Mouse (Mus musculus): ENCODE results near the gene Rabggtb. TPM values are rescaled to one million over a fixed set of nuclear protein-coding genes. Genes with fewer than 3 reads are reported as not detected.

Rabggtb gene
- polyA plus RNA-seq, 1 experiment from 2014 or later = 64.3 TPM

DNA sequence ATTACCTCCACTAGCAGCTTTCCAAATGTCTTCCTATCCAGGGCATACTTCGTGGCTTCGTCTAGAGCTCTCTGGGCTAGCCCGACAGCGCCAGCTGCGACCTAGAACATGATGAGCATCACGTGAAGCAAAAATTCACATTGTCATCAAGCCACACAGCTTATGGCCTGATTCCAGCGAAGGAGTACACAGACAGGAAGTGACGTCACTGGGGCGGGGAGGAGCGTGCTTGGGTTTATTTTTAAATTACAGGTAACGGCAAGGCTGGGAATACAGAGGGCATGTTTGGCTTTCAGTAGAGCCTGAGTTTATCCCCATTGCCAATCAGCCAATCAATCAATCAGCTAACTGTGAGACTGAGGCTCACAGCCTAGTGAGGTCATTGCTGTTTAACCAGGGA, 16.7 kb upstream of the Rabggtb start:
- no peaks in the 10 kb centered on the region for H3K4me1 ChIP-seq (ENCODE audit: control insufficient read depth, insufficient read depth, low read length)
- H3K27ac ChIP-seq (ENCODE audit: low read length) = no peak overlapping the region
- 88% methylated on average over 11 of the region's 11 CpGs for WGBS
- peaks cover 73% of the 10 kb centered on the region for H3K36me3 ChIP-seq (ENCODE audit: control insufficient read depth, insufficient read depth)
- no peaks in the 10 kb centered on the region for H3K27me3 ChIP-seq (ENCODE audit: control insufficient read depth, insufficient read depth, low read length)
- H3K4me2 ChIP-seq (ENCODE audit: low read depth, low read length) = no peak overlapping the region
- no peak overlapping the region for H3K4me3 ChIP-seq (ENCODE audit: low read length)
- H3K9ac ChIP-seq (ENCODE audit: low read length) = no peak overlapping the region
- no peak for ATAC-seq (replicated peaks; ENCODE audit: extremely low read depth, insufficient read depth, low FRiP score)
- H3K9me3 ChIP-seq (replicated peaks; ENCODE audit: control insufficient read depth, low read length) = no peaks in the 10 kb centered on the region

DNA sequence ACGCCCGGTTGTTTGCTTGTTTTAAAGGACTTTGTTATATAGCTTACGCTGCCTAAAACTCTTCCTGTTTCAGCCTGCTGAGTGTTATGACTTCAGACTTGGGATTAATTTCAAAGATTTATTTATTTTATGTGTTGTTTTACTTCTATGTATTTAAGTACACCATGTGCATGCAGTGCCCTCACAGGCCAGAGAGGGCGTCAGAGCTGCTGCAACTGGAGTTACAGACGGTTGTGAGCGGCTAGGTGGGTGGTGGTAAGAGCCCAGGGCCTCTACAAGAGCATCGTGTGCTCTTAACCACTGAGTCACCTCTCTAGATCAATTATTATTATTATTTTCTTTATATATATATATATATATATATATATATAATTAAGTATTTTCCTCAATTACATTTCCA, 13.5 kb upstream of the Rabggtb start:
- no peak for ATAC-seq (replicated peaks; ENCODE audit: extremely low read depth, insufficient read depth, low FRiP score)
- Histone ChIP-seq H3K4me1 (ENCODE audit: control insufficient read depth, insufficient read depth, low read length) (no peaks in the 10 kb centered on the region), H3K36me3 (ENCODE audit: control insufficient read depth, insufficient read depth) (peaks cover 60% of the 10 kb centered on the region), H3K9me3 (replicated peaks; ENCODE audit: control insufficient read depth, low read length) (no peaks in the 10 kb centered on the region), H3K4me2 (ENCODE audit: low read depth, low read length) (no peak overlapping the region), H3K27me3 (ENCODE audit: control insufficient read depth, insufficient read depth, low read length) (no peaks in the 10 kb centered on the region), H3K4me3 (ENCODE audit: low read length) (no peak overlapping the region), H3K27ac (ENCODE audit: low read length) (no peak overlapping the region), H3K9ac (ENCODE audit: low read length) (no peak overlapping the region)
- WGBS = 89% methylated on average over 7 of the region's 7 CpGs

DNA sequence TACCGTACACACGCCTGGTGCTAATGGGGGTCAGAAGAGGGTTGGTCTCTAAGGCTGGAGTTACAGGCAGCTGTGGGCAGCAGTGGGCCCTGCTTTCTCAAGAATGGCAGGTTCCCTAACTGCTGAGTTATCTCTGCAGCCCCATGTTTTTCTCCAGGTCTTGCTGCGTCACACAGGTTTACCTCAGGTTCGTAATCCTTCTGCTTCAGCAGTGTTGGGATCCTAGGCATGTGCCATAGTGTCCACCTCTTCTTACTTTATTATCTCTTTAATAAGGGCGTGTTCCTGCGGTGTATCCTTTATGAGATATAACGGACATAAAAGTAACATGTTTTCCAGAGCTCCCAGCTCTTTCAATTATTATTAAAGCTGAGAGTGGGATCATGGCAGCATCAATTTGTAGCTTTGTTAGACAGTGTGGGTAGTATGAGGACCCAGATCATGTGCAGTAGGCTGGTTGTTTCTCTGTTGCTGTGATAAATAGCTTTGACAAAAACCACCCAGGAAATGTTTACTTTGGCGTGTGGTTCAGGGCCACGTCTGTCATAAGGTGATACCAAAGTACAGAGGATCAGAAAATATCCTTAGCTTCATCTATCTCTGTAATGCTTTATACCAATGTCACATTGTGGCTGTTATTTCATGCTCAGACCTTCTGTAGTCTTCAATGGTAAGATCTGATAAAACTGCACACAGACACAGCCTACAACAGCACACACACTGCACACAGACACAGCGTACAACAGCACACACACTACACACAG, 8.5 kb upstream of the Rabggtb start:
- no peak overlapping the region for H3K9ac ChIP-seq (ENCODE audit: low read length)
- H3K4me2 ChIP-seq (ENCODE audit: low read depth, low read length) = no peak overlapping the region
- no peak for ATAC-seq (replicated peaks; ENCODE audit: extremely low read depth, insufficient read depth, low FRiP score)
- 89% methylated on average over 10 of the region's 10 CpGs for WGBS
- no peaks in the 10 kb centered on the region for H3K4me1 ChIP-seq (ENCODE audit: control insufficient read depth, insufficient read depth, low read length)
- no peaks in the 10 kb centered on the region for H3K27me3 ChIP-seq (ENCODE audit: control insufficient read depth, insufficient read depth, low read length)
- H3K4me3 ChIP-seq (ENCODE audit: low read length) = no peak overlapping the region
- no peak overlapping the region for H3K27ac ChIP-seq (ENCODE audit: low read length)
- H3K9me3 ChIP-seq (replicated peaks; ENCODE audit: control insufficient read depth, low read length) = no peaks in the 10 kb centered on the region
- H3K36me3 ChIP-seq (ENCODE audit: control insufficient read depth, insufficient read depth) = peaks cover 33% of the 10 kb centered on the region

DNA sequence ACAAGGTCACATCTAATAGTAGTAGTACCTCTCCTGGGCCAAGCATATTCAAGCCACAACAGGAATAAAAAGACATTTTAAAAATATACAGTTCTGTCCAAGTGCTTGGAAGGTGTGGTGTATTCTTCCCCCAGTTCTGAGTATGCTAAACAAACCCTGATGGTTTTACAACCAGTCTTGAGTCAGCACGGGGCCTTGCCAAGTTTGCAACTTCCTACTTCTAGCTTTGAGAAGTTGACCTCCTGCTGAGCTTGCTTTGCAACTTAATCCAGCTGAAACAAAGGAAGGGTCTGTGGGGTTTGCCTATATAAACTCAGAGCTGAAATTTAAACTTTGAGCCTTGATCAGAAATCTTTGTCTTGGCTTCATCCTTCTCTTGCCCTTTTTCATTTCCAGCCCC, 4.4 kb upstream of the Rabggtb start:
- H3K4me2 ChIP-seq (ENCODE audit: low read depth, low read length) = no peak overlapping the region
- ATAC-seq (replicated peaks; ENCODE audit: extremely low read depth, insufficient read depth, low FRiP score) = no peak
- no peak overlapping the region for H3K9ac ChIP-seq (ENCODE audit: low read length)
- 29% methylated on average over 1 of the region's 1 CpGs for WGBS
- no peak overlapping the region for H3K27ac ChIP-seq (ENCODE audit: low read length)
- no peaks in the 10 kb centered on the region for H3K27me3 ChIP-seq (ENCODE audit: control insufficient read depth, insufficient read depth, low read length)
- H3K4me3 ChIP-seq (ENCODE audit: low read length) = no peak overlapping the region
- H3K36me3 ChIP-seq (ENCODE audit: control insufficient read depth, insufficient read depth) = peaks cover 8% of the 10 kb centered on the region
- H3K4me1 ChIP-seq (ENCODE audit: control insufficient read depth, insufficient read depth, low read length) = peaks cover 2% of the 10 kb centered on the region; the same call in 1 of the 2 replicates
- no peaks in the 10 kb centered on the region for H3K9me3 ChIP-seq (replicated peaks; ENCODE audit: control insufficient read depth, low read length)

DNA sequence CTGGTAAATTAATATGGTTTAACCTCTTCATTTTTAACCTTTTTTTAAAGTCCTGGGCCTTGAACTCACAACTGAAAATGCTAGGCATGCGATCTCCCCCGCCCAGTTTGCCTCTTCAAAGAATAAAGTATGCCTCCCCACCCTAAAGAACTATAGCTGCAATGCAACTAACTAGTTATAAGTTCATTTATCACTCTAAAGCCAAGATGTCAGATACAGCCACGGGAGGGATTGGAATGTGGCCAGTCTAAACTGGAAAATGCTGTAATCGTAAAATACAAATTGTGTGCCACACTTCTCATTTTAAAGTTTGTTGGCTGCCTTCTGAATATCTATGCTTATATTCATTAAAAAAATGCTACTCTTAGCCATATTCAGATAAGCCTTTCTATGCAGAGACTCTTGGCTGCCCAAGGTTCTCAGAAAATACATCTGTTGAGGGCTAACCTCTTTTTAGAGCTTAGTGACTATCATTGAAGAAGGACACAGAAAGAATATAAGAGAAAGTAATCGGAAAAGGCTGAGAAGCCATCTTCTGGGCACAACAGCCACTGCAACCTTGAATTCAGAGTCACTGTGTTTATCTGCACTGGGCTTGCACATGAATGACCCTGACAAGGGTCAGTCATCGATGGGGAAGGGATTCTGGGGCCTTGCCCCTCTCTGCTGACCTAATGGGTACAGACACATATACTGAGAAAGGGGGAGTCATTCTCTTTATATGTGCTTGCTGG, 868 bp upstream of the Rabggtb start:
- Histone ChIP-seq H3K36me3 (ENCODE audit: control insufficient read depth, insufficient read depth) (peaks cover 28% of the 10 kb centered on the region), H3K27ac (ENCODE audit: low read length) (peak overlapping the region; percentile 95), H3K4me3 (ENCODE audit: low read length) (peak overlapping the region; percentile 82), H3K4me2 (ENCODE audit: low read depth, low read length) (peak overlapping the region; percentile 75), H3K27me3 (ENCODE audit: control insufficient read depth, insufficient read depth, low read length) (no peaks in the 10 kb centered on the region), H3K4me1 (ENCODE audit: control insufficient read depth, insufficient read depth, low read length) (peaks cover 32% of the 10 kb centered on the region), H3K9ac (ENCODE audit: low read length) (peak overlapping the region; percentile 79), H3K9me3 (replicated peaks; ENCODE audit: control insufficient read depth, low read length) (no peaks in the 10 kb centered on the region)
- 38% methylated on average over 6 of the region's 6 CpGs for WGBS
- no peak for ATAC-seq (replicated peaks; ENCODE audit: extremely low read depth, insufficient read depth, low FRiP score)

DNA sequence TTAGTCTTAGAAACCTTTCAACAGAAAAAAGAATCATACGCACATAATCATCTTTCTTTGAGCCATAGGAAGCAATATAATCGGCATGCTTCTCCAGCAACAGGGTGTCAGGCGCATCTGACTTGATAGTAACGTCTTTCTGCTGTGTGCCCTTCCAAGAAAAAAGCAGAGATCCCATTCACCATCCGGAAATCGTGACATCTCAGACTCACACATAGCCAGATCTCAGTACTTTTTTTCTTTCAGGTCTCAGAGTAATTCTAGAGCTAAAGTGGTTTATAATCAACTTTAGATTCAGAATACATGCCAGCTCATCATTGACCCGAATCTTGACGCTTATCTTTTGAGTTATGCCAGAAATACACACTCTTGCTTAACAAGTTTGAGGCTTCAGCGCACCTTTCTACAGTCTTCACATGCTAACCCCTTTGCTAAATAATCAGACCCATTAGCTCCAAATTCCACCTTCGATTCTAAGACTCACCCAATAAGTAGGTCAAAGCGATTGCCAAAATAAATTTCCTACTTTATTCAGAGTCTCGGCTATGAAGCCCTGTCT, 848 bp downstream of the Rabggtb start:
- 1% methylated on average over 12 of the region's 12 CpGs for WGBS

DNA sequence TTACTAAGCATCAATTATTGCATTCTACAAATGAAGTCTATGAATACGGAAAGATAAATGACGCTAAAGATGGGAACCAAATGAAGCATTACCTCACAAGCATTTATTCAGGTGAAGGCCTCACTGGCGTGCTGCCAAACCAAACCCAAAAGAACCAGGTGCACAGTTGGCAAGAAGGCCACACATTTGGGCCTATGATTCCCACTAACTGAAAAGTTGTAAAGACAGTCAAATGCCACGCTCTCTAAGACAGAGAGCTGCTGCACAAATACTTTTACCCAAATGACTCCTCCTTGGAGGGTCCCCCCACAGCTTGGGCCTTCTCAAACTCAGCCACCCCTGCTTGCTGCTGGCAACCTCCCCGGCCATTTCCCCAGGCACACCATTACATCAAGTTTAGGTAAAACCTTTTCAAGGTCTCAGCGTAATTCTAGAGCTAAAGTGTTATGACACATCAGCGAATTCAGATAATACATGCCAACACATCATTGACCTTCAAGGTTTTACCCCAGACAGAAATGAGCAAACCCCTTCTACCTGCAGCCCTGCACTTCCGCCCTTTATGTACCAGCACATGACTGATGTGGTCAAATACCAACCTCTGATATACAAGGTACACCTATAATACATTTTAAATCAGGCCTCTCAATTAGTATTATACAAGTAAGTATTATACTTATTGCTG, 1.5 kb downstream of the Rabggtb start:
- Histone ChIP-seq H3K4me2 (ENCODE audit: low read depth, low read length) (peak overlapping the region; percentile 93), H3K27me3 (ENCODE audit: control insufficient read depth, insufficient read depth, low read length) (no peaks in the 10 kb centered on the region), H3K27ac (ENCODE audit: low read length) (peak overlapping the region; percentile 87), H3K36me3 (ENCODE audit: control insufficient read depth, insufficient read depth) (peaks cover 47% of the 10 kb centered on the region), H3K4me1 (ENCODE audit: control insufficient read depth, insufficient read depth, low read length) (peaks cover 43% of the 10 kb centered on the region), H3K4me3 (ENCODE audit: low read length) (peak overlapping the region; percentile 82), H3K9ac (ENCODE audit: low read length) (peak overlapping the region; percentile 94), H3K9me3 (replicated peaks; ENCODE audit: control insufficient read depth, low read length) (no peaks in the 10 kb centered on the region)
- no peak for ATAC-seq (replicated peaks; ENCODE audit: extremely low read depth, insufficient read depth, low FRiP score)
- 32% methylated on average over 8 of the region's 8 CpGs for WGBS

More for the DNA sequence above, 848 bp downstream of the Rabggtb start:
- peaks cover 43% of the 10 kb centered on the region for H3K4me1 ChIP-seq (ENCODE audit: control insufficient read depth, insufficient read depth, low read length)
- peaks cover 41% of the 10 kb centered on the region for H3K36me3 ChIP-seq (ENCODE audit: control insufficient read depth, insufficient read depth)
- peak overlapping the region; percentile 94 for H3K9ac ChIP-seq (ENCODE audit: low read length)
- no peaks in the 10 kb centered on the region for H3K27me3 ChIP-seq (ENCODE audit: control insufficient read depth, insufficient read depth, low read length)
- no peaks in the 10 kb centered on the region for H3K9me3 ChIP-seq (replicated peaks; ENCODE audit: control insufficient read depth, low read length)
- H3K27ac ChIP-seq (ENCODE audit: low read length) = peak overlapping the region; percentile 87
- no peak for ATAC-seq (replicated peaks; ENCODE audit: extremely low read depth, insufficient read depth, low FRiP score)
- peak overlapping the region; percentile 93 for H3K4me2 ChIP-seq (ENCODE audit: low read depth, low read length)
- peak overlapping the region; percentile 82 for H3K4me3 ChIP-seq (ENCODE audit: low read length)

DNA sequence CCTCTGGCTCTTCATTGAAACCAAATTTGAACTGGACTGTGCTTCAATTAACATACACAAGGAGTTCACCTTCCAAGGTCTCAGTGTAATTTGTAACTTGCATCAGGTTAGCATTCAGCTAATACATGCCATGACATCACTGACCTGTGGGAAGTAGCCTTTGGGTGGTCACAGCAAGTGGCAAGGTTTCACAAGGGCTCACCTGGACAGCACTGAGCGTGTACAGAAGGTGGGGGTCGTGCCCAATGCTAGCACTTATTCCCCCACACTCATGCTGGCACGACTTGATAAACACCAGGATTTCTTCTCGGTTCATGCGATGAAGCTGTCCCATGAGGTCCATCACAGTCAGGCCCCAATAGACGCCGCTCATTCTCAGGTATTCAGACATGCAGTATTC, 2.3 kb downstream of the Rabggtb start:
- peak overlapping the region; percentile 94 for H3K9ac ChIP-seq (ENCODE audit: low read length)
- WGBS = 62% methylated on average over 7 of the region's 7 CpGs
- H3K4me2 ChIP-seq (ENCODE audit: low read depth, low read length) = peak overlapping the region; percentile 93
- H3K36me3 ChIP-seq (ENCODE audit: control insufficient read depth, insufficient read depth) = peaks cover 55% of the 10 kb centered on the region
- no peak for ATAC-seq (replicated peaks; ENCODE audit: extremely low read depth, insufficient read depth, low FRiP score)
- H3K27me3 ChIP-seq (ENCODE audit: control insufficient read depth, insufficient read depth, low read length) = no peaks in the 10 kb centered on the region
- H3K27ac ChIP-seq (ENCODE audit: low read length) = peak overlapping the region; percentile 44
- no peaks in the 10 kb centered on the region for H3K9me3 ChIP-seq (replicated peaks; ENCODE audit: control insufficient read depth, low read length)
- peaks cover 43% of the 10 kb centered on the region for H3K4me1 ChIP-seq (ENCODE audit: control insufficient read depth, insufficient read depth, low read length)
- H3K4me3 ChIP-seq (ENCODE audit: low read length) = peak overlapping the region; percentile 82
